Mouse (Mus musculus): Measurements from ENCODE around the gene Rab44.

GRCm38 (mm10) chr17:29136236-29136635, 22.3 kb downstream of the Rab44 start:
- TF ChIP-seq CTCF (IDR thresholded peaks at IDR 0.05; ENCODE audit: low read depth) = no peak
- no peak for TF ChIP-seq EP300 (IDR thresholded peaks at IDR 0.05; ENCODE audit: low read depth)
